Mouse (Mus musculus): ENCODE measurements around the gene Phf19. TPM values are rescaled to one million over a fixed set of nuclear protein-coding genes. Genes with fewer than 3 reads are reported as not detected.

The Phf19 gene
- polyA plus RNA-seq, 1 experiment: 7.6 TPM

DNA sequence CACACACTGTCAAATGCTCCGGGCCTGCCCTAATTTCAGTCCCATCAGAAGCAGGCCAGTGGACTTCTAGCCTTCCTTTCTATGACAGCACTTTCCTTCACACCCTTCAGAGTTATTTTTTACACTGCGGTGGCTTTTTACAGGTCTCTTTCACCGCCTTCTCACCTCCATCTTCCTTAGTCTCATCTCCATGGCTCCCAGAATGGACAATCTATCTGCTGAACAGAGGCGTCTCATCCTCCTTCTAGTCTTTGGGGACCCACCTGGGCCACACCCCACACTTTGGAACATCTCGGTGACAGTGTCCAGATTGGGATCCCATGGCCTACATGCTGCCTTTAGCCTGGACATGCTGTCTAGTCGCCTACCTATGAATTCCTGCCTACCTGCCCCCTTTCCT is 47.1 kb upstream of the Phf19 start:
- Histone ChIP-seq H3K27me3 (ENCODE audit: control insufficient read depth, insufficient read depth, insufficient read length) (no peaks in the 10 kb centered on the region), H3ac (ENCODE audit: control insufficient read depth, insufficient read length, low read depth) (no peak overlapping the region), H3K79me2 (ENCODE audit: control insufficient read depth, insufficient read depth) (no peaks in the 10 kb centered on the region), H3K79me3 (ENCODE audit: low read depth) (no peaks in the 10 kb centered on the region), H3K36me3 (ENCODE audit: control insufficient read depth, insufficient read depth) (no peaks in the 10 kb centered on the region), H3K4me3 (ENCODE audit: insufficient read depth, poor library complexity, severe bottlenecking) (no peak overlapping the region)
- TF ChIP-seq USF1 (IDR thresholded peaks at IDR 0.05; ENCODE audit: low read depth) (no peak), MYOG (IDR thresholded peaks at IDR 0.05; ENCODE audit: control insufficient read depth, extremely low read depth, insufficient read length) (no peak), FOSL1 (IDR thresholded peaks at IDR 0.05; ENCODE audit: insufficient read depth, low read length, poor library complexity, severe bottlenecking) (no peak)

DNA sequence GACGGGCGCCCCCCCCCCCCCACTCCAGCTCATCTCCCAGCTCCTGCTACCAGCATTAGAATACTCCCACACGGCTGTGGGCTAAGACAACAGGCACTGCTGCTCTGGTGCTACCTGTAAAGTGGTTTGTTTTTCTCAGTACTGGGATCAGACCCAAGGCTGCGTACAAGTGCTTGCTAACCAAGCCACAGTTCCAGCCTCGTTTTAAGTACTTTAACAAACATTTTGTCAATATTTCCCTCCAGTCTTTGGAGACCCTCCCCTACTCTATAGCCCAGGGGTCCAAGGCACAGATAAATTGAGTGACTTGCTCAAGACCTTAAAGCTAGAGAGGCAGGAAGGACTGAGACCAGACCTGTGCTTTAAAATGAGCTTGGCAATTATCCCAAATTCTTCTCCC is 46.6 kb upstream of the Phf19 start:
- H3K27me3 ChIP-seq (ENCODE audit: control insufficient read depth, insufficient read depth, insufficient read length): no peaks in the 10 kb centered on the region
- TF ChIP-seq FOSL1 (IDR thresholded peaks at IDR 0.05; ENCODE audit: insufficient read depth, low read length, poor library complexity, severe bottlenecking) (no peak), MAX (IDR thresholded peaks at IDR 0.05) (no peak), CEBPB (IDR thresholded peaks at IDR 0.05; ENCODE audit: low read depth) (no peak), CTCF (IDR thresholded peaks at IDR 0.05; ENCODE audit: control insufficient read depth, insufficient read depth, insufficient read length) (no peak), MYOG (IDR thresholded peaks at IDR 0.05; ENCODE audit: control insufficient read depth, extremely low read depth, insufficient read length) (no peak), MYOD1 (IDR thresholded peaks at IDR 0.05; ENCODE audit: control insufficient read depth, insufficient read length, low read depth) (no peak), USF1 (IDR thresholded peaks at IDR 0.05; ENCODE audit: low read depth) (no peak)

DNA sequence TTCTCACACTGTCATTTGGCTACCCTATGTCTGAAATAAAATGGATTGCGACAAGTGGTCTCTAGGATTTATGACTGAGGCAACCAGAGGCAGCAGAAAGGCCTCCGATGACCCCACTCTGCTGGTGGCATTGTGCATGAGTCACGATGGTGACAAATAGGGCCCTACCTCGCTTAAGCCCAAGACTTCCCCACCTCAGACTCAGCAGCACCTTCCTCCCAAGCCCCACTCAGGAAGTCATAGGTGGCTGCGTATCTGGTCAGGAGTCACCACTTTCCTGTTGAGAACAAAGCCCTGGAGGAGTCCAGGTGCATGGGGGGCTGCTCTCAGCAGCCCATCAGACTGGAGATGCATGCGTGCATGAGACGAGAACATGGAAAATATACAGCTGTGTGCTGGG is 44.8 kb upstream of the Phf19 start:
- no peak for TF ChIP-seq MYOG (IDR thresholded peaks at IDR 0.05; ENCODE audit: control insufficient read depth, extremely low read depth, insufficient read length)
- TF ChIP-seq MYOD1 (IDR thresholded peaks at IDR 0.05; ENCODE audit: control insufficient read depth, insufficient read length, low read depth): no peak
- no peak for TF ChIP-seq FOSL1 (IDR thresholded peaks at IDR 0.05; ENCODE audit: insufficient read depth, low read length, poor library complexity, severe bottlenecking)
- no peak for TF ChIP-seq MAX (IDR thresholded peaks at IDR 0.05)
- no peak for TF ChIP-seq USF1 (IDR thresholded peaks at IDR 0.05; ENCODE audit: low read depth)
- TF ChIP-seq CTCF (IDR thresholded peaks at IDR 0.05; ENCODE audit: control insufficient read depth, insufficient read depth, insufficient read length): no peak
- TF ChIP-seq CEBPB (IDR thresholded peaks at IDR 0.05; ENCODE audit: low read depth): no peak
- Histone ChIP-seq H3K4me3 (ENCODE audit: insufficient read depth, poor library complexity, severe bottlenecking) (no peak overlapping the region), H3ac (ENCODE audit: control insufficient read depth, insufficient read length, low read depth) (no peak overlapping the region), H3K36me3 (ENCODE audit: control insufficient read depth, insufficient read depth) (no peaks in the 10 kb centered on the region), H3K79me2 (ENCODE audit: control insufficient read depth, insufficient read depth) (no peaks in the 10 kb centered on the region), H3K79me3 (ENCODE audit: low read depth) (no peaks in the 10 kb centered on the region), H3K27me3 (ENCODE audit: control insufficient read depth, insufficient read depth, insufficient read length) (no peaks in the 10 kb centered on the region)

More for the DNA sequence above, 46.6 kb upstream of the Phf19 start:
- no peaks in the 10 kb centered on the region for H3K79me2 ChIP-seq (ENCODE audit: control insufficient read depth, insufficient read depth)
- no peaks in the 10 kb centered on the region for H3K36me3 ChIP-seq (ENCODE audit: control insufficient read depth, insufficient read depth)
- no peaks in the 10 kb centered on the region for H3K79me3 ChIP-seq (ENCODE audit: low read depth)
- H3ac ChIP-seq (ENCODE audit: control insufficient read depth, insufficient read length, low read depth): no peak overlapping the region
- no peak overlapping the region for H3K4me3 ChIP-seq (ENCODE audit: insufficient read depth, poor library complexity, severe bottlenecking)

DNA sequence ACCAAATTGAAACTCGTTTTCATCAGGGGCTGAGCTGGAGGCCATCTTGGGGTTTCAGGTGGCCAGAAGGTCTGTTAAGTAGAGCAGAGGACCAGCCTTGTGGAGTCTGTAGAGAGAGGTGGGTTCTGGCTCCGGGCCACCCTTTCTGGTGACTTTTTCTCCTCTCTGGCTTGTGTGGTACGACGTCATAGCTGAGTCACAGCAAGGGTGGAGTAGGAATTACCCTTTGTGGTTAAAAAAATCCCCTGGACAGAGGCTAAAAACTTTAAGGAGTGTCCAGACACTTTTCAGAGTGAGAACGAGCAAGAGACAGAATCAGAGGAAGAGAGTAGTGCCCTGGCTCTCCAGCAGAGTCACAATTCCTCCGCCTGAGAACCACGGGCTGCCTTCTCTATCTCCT is 44.2 kb upstream of the Phf19 start:
- Histone ChIP-seq H3ac (ENCODE audit: control insufficient read depth, insufficient read length, low read depth) (no peak overlapping the region), H3K36me3 (ENCODE audit: control insufficient read depth, insufficient read depth) (no peaks in the 10 kb centered on the region), H3K79me2 (ENCODE audit: control insufficient read depth, insufficient read depth) (no peaks in the 10 kb centered on the region), H3K79me3 (ENCODE audit: low read depth) (no peaks in the 10 kb centered on the region), H3K4me3 (ENCODE audit: insufficient read depth, poor library complexity, severe bottlenecking) (no peak overlapping the region), H3K27me3 (ENCODE audit: control insufficient read depth, insufficient read depth, insufficient read length) (no peaks in the 10 kb centered on the region)
- TF ChIP-seq CTCF (IDR thresholded peaks at IDR 0.05; ENCODE audit: control insufficient read depth, insufficient read depth, insufficient read length) (no peak), MYOD1 (IDR thresholded peaks at IDR 0.05; ENCODE audit: control insufficient read depth, insufficient read length, low read depth) (no peak)

DNA sequence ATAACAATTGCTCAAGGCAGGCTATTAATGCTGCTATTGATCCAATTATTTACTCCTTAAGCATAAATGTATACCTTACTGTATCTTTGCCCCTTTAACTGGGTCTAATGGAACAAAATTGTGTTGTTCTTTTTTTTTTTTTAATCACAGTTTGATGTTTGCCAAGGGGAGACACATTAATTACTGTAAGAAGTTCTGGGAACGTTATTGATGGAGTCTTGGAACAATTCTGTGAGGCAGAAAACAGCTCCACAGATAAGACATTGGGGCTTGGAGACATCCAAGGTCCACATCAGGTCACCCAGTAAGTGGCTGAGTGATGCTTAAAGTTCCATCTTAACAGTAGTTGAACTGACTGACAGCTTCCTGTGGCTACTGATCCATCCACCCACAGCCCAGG is 43.6 kb upstream of the Phf19 start:
- Histone ChIP-seq H3K27me3 (ENCODE audit: control insufficient read depth, insufficient read depth, insufficient read length) (no peaks in the 10 kb centered on the region), H3K4me3 (ENCODE audit: insufficient read depth, poor library complexity, severe bottlenecking) (no peak overlapping the region), H3K36me3 (ENCODE audit: control insufficient read depth, insufficient read depth) (no peaks in the 10 kb centered on the region), H3K79me3 (ENCODE audit: low read depth) (no peaks in the 10 kb centered on the region), H3K79me2 (ENCODE audit: control insufficient read depth, insufficient read depth) (no peaks in the 10 kb centered on the region), H3ac (ENCODE audit: control insufficient read depth, insufficient read length, low read depth) (no peak overlapping the region)
- TF ChIP-seq MYOG (IDR thresholded peaks at IDR 0.05; ENCODE audit: control insufficient read depth, extremely low read depth, insufficient read length) (no peak), USF1 (IDR thresholded peaks at IDR 0.05; ENCODE audit: low read depth) (no peak)

DNA sequence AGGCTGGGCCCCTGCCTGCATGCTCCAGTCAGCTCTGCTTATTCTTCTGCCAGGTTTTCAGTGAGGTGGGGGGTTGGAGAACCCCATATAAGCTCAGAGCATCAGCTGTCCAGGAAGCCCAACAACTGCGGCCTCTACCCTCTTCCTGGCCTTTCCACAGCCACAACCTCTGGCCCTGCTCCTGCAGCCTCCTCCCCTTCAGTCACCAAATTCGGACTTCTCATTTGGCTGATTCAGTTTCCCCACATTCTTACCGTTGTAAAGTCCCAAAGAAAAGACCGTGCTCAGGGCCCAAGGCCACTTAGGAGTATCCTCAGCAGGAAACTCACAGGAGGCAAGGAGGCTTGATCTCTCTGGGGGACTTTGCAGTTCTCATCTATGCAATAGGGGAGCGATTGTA is 43.1 kb upstream of the Phf19 start:
- no peaks in the 10 kb centered on the region for H3K36me3 ChIP-seq (ENCODE audit: control insufficient read depth, insufficient read depth)
- TF ChIP-seq USF1 (IDR thresholded peaks at IDR 0.05; ENCODE audit: low read depth) (no peak), MYOD1 (IDR thresholded peaks at IDR 0.05; ENCODE audit: control insufficient read depth, insufficient read length, low read depth) (no peak), MAX (IDR thresholded peaks at IDR 0.05) (no peak), CEBPB (IDR thresholded peaks at IDR 0.05; ENCODE audit: low read depth) (no peak), FOSL1 (IDR thresholded peaks at IDR 0.05; ENCODE audit: insufficient read depth, low read length, poor library complexity, severe bottlenecking) (no peak), MYOG (IDR thresholded peaks at IDR 0.05; ENCODE audit: control insufficient read depth, extremely low read depth, insufficient read length) (no peak), CTCF (IDR thresholded peaks at IDR 0.05; ENCODE audit: control insufficient read depth, insufficient read depth, insufficient read length) (no peak)
- H3ac ChIP-seq (ENCODE audit: control insufficient read depth, insufficient read length, low read depth): no peak overlapping the region
- no peak overlapping the region for H3K4me3 ChIP-seq (ENCODE audit: insufficient read depth, poor library complexity, severe bottlenecking)
- no peaks in the 10 kb centered on the region for H3K27me3 ChIP-seq (ENCODE audit: control insufficient read depth, insufficient read depth, insufficient read length)
- no peaks in the 10 kb centered on the region for H3K79me2 ChIP-seq (ENCODE audit: control insufficient read depth, insufficient read depth)
- no peaks in the 10 kb centered on the region for H3K79me3 ChIP-seq (ENCODE audit: low read depth)

Data from C2C12 (cell line).